Mouse (Mus musculus) liver, embryonic 11.5 days (tissue): Measurements from ENCODE around the gene Hspg2. TPM values are rescaled to one million over a fixed set of nuclear protein-coding genes. Genes with fewer than 3 reads are reported as not detected.

Experiments used
- microRNA-seq: library from miRNA; unstranded; fragments of <30 nt; microRNA quantifications from one replicate; pipeline ENCODE4, GENCODE M21; 2017; ENCODE audit warnings: borderline number of aligned reads
- polyA plus RNA-seq: library from polyadenylated mRNA; unstranded; fragments of >200 nt; fragmentation: Nextera tagmentation; extraction: Ambion mirVana; gene quantifications from 2 replicates; pipeline ENCODE4 v1.2.1, GENCODE M21; 2014

Gene Hspg2
- polyA plus RNA-seq, 1 experiment from 2014 or later: 20.8 TPM

Small RNAs within 50 kb of the gene (microRNA-seq; reads per million reads assigned to microRNA genes)
- gene Mir7018: 3.9 reads per million, percentile 6 among the genes with 10 or more reads in this experiment

Other genes with a start within 250 kb of the Hspg2 start
- 1.8 and 1.9 TPM in 2 replicates for gene Wnt4, start 191.3 kb upstream of the Hspg2 start, polyA plus RNA-seq
- gene Cdc42, start 111.0 kb upstream of the Hspg2 start, polyA plus RNA-seq: 459 and 500 TPM in 2 replicates
- gene Cela3a, start 59.0 kb upstream of the Hspg2 start, polyA plus RNA-seq: not detected in 2 replicates
- gene Cela3b, start 38.2 kb upstream of the Hspg2 start, polyA plus RNA-seq: not detected in 2 replicates
- not detected in 2 replicates for gene 1700013G24Rik, start 15.5 kb upstream of the Hspg2 start, polyA plus RNA-seq
- gene Ldlrad2, start 105.8 kb downstream of the Hspg2 start, polyA plus RNA-seq: not detected in 2 replicates
- 65.7 and 70.3 TPM in 2 replicates for gene Usp48, start 125.0 kb downstream of the Hspg2 start, polyA plus RNA-seq
- gene Rap1gap, start 196.0 kb downstream of the Hspg2 start, polyA plus RNA-seq: 3.2 and 4.1 TPM in 2 replicates